Mouse (Mus musculus): Measurements from ENCODE around the gene Gm49395.

The Gm49395 gene

GRCm38 (mm10) chr13:115052568-115052967 lies 49.2 kb downstream of the Gm49395 start:
- DNase-seq (ENCODE audit: low read depth, low spot score), result no peak

- no peak for DNase-seq (ENCODE audit: low read depth, low spot score)
Measured at GRCm38 (mm10) chr13:115050660-115051559, 50.8 kb downstream of the Gm49395 start.

GRCm38 (mm10) chr13:115042652-115043051 lies 59.1 kb downstream of the Gm49395 start:
- no peak for DNase-seq (ENCODE audit: low read depth, low spot score)

- DNase-seq (ENCODE audit: low read depth, low spot score), result no peak
Measured at GRCm38 (mm10) chr13:115037304-115037703, 64.4 kb downstream of the Gm49395 start.

GRCm38 (mm10) chr13:115035387-115035786 lies 66.3 kb downstream of the Gm49395 start:
- DNase-seq (ENCODE audit: low read depth, low spot score), result no peak

GRCm38 (mm10) chr13:115033135-115033534 lies 68.6 kb downstream of the Gm49395 start:
- DNase-seq (ENCODE audit: low read depth, low spot score), result no peak

GRCm38 (mm10) chr13:115031177-115032000 lies 70.3 kb downstream of the Gm49395 start:
- no peak for DNase-seq (ENCODE audit: low read depth, low spot score)

- no peak for DNase-seq (ENCODE audit: low read depth, low spot score)
Measured at GRCm38 (mm10) chr13:115025394-115025793, 76.3 kb downstream of the Gm49395 start.

- peak; percentile 5 for DNase-seq (ENCODE audit: low read depth, low spot score)
Measured at GRCm38 (mm10) chr13:115022117-115022787, 79.5 kb downstream of the Gm49395 start.

GRCm38 (mm10) chr13:115021411-115021810 lies 80.3 kb downstream of the Gm49395 start:
- DNase-seq (ENCODE audit: low read depth, low spot score), result no peak

- no peak for DNase-seq (ENCODE audit: low read depth, low spot score)
Measured at GRCm38 (mm10) chr13:115020727-115021126, 81.0 kb downstream of the Gm49395 start.

GRCm38 (mm10) chr13:115017545-115017944 lies 84.2 kb downstream of the Gm49395 start:
- DNase-seq (ENCODE audit: low read depth, low spot score), result no peak

GRCm38 (mm10) chr13:115011547-115011946 lies 90.2 kb downstream of the Gm49395 start:
- no peak for DNase-seq (ENCODE audit: low read depth, low spot score)

GRCm38 (mm10) chr13:115006213-115006835 lies 95.4 kb downstream of the Gm49395 start:
- no peak for DNase-seq (ENCODE audit: low read depth, low spot score)

GRCm38 (mm10) chr13:115005342-115005741 lies 96.4 kb downstream of the Gm49395 start:
- no peak for DNase-seq (ENCODE audit: low read depth, low spot score)

GRCm38 (mm10) chr13:115003444-115004053 lies 98.2 kb downstream of the Gm49395 start:
- no peak for DNase-seq (ENCODE audit: low read depth, low spot score)

- no peak for DNase-seq (ENCODE audit: low read depth, low spot score)
Measured at GRCm38 (mm10) chr13:115002837-115003236, 98.9 kb downstream of the Gm49395 start.

- DNase-seq (ENCODE audit: low read depth, low spot score), result no peak
Measured at GRCm38 (mm10) chr13:115002155-115002554, 99.6 kb downstream of the Gm49395 start.

- DNase-seq (ENCODE audit: low read depth, low spot score), result no peak
Measured at GRCm38 (mm10) chr13:114999582-114999981, 102.1 kb downstream of the Gm49395 start.

- DNase-seq (ENCODE audit: low read depth, low spot score), result no peak
Measured at GRCm38 (mm10) chr13:114998100-114998499, 103.6 kb downstream of the Gm49395 start.
